Mouse (Mus musculus) gastrocnemius, postnatal 10 days (tissue): ENCODE measurements at regions not wholly inside any gene's neighbourhood (a gene's known extent, or its start where the extent isn't known, plus 50 kb on each side); places are given as distances from the start of the nearest gene placed in this dataset.

ENCODE experiments used
- DNase-seq: peaks from one replicate; pipeline ENCODE4 v3.0.0; 2021; ENCODE audit warnings: mixed read lengths

GRCm38 (mm10) chr9:69705942-69706341 is 54.8 kb downstream of the Foxb1 start:
- no peak for DNase-seq

- DNase-seq = no peak
Observed at GRCm38 (mm10) chr9:69705071-69705470, 55.7 kb downstream of the Foxb1 start.

GRCm38 (mm10) chr9:69703731-69704130 is 57.0 kb downstream of the Foxb1 start:
- DNase-seq = no peak

GRCm38 (mm10) chr9:69702156-69702928 is 58.4 kb downstream of the Foxb1 start:
- no peak for DNase-seq

GRCm38 (mm10) chr9:69700696-69701095 is 60.0 kb downstream of the Foxb1 start:
- DNase-seq = no peak

GRCm38 (mm10) chr9:69691756-69692155 is 69.0 kb downstream of the Foxb1 start:
- DNase-seq = no peak

- DNase-seq = no peak
Observed at GRCm38 (mm10) chr9:69687349-69688123, 73.2 kb downstream of the Foxb1 start.

GRCm38 (mm10) chr9:69686766-69687165 is 74.0 kb downstream of the Foxb1 start:
- no peak for DNase-seq

GRCm38 (mm10) chr9:69685630-69686029 is 75.1 kb downstream of the Foxb1 start:
- DNase-seq = no peak

- peak; percentile 14 for DNase-seq
Observed at GRCm38 (mm10) chr9:69681372-69682213, 79.1 kb downstream of the Foxb1 start.

- no peak for DNase-seq
Observed at GRCm38 (mm10) chr9:69678634-69679033, 82.1 kb downstream of the Foxb1 start.

- DNase-seq = no peak
Observed at GRCm38 (mm10) chr9:69673463-69674105, 87.2 kb downstream of the Foxb1 start.

GRCm38 (mm10) chr9:69672657-69673462 is 87.9 kb downstream of the Foxb1 start:
- DNase-seq = no peak

GRCm38 (mm10) chr9:69671199-69671598 is 89.5 kb downstream of the Foxb1 start:
- no peak for DNase-seq

GRCm38 (mm10) chr9:69670551-69671044 is 90.1 kb downstream of the Foxb1 start:
- DNase-seq = no peak

- no peak for DNase-seq
Observed at GRCm38 (mm10) chr9:69669611-69670550, 90.9 kb downstream of the Foxb1 start.

GRCm38 (mm10) chr9:69668475-69669090 is 92.2 kb downstream of the Foxb1 start:
- no peak for DNase-seq

GRCm38 (mm10) chr9:69667064-69667533 is 93.6 kb downstream of the Foxb1 start:
- DNase-seq = peak; percentile 16

GRCm38 (mm10) chr9:69664201-69664600 is 96.5 kb downstream of the Foxb1 start:
- no peak for DNase-seq
